Mouse (Mus musculus) erythroblast, embryonic 14.5 days (primary cell): ENCODE data around the gene Ppia.

ENCODE experiments used
- GATA1 ChIP-seq: IDR thresholded peaks from 2 replicates; pipeline ENCODE4 v1.6.1; 2012; ENCODE audit warnings: low read length, inconsistent platforms, mixed read lengths
- TAL1 ChIP-seq: IDR thresholded peaks from 3 replicates; pipeline ENCODE4 v1.6.1; 2012; ENCODE audit warnings: low read length, inconsistent platforms, mixed read lengths

GRCm38 (mm10) chr11:6402515-6403510, 12.4 kb upstream of the Ppia start:
- TF ChIP-seq GATA1 (no peak), TAL1 (no peak)
